Mouse (Mus musculus): ENCODE results near the gene Bax. TPM values are rescaled to one million over a fixed set of nuclear protein-coding genes. Genes with fewer than 3 reads are reported as not detected.

The Bax gene
- total and polyA plus RNA-seq, 3 experiments: 105 to 778 (median 205) TPM

- TF ChIP-seq POLR2AphosphoS5 (IDR thresholded peaks at IDR 0.05; ENCODE audit: borderline replicate concordance, low read depth, low read length) (no peak), MXI1 (IDR thresholded peaks at IDR 0.05; ENCODE audit: low read depth, low read length) (no peak), SMC3 (IDR thresholded peaks at IDR 0.05; ENCODE audit: low read depth, low read length) (no peak), MAFK (IDR thresholded peaks at IDR 0.05; ENCODE audit: borderline replicate concordance, low read depth, low read length) (no peak), JUND (IDR thresholded peaks at IDR 0.05; ENCODE audit: low read depth, low read length) (no peak), TCF12 (IDR thresholded peaks at IDR 0.05; ENCODE audit: low read depth, low read length) (peak; percentile 89), EP300 (IDR thresholded peaks at IDR 0.05; ENCODE audit: low read depth in 1 of 2, low read length in 2 of 2) (peak; percentile 64 to 78), SIN3A (IDR thresholded peaks at IDR 0.05; ENCODE audit: low read length) (no peak), ZMIZ1 (IDR thresholded peaks at IDR 0.05; ENCODE audit: low read depth, low read length) (no peak), TAL1 (IDR thresholded peaks at IDR 0.05; ENCODE audit: low read length) (peak; percentile 86), NRF1 (IDR thresholded peaks at IDR 0.05; ENCODE audit: insufficient read depth, low read depth, low read length, poor library complexity, severe bottlenecking) (no peak)
Observed at GRCm38 (mm10) chr7:45489578-45489977, 22.9 kb upstream of the Bax start (continued).

- peaks cover 0 to 25% of the 10 kb centered on the region in 2 experiments; a peak in 2 of 4 replicates for H3K36me3 ChIP-seq (ENCODE audit: control insufficient read depth in 1 of 2, insufficient read depth in 2 of 2, low read length in 2 of 2)
- DNase-seq (ENCODE audit: low read depth, low spot score): no peak
- H3K9me3 ChIP-seq (replicated peaks; ENCODE audit: insufficient read depth, low read length): no peaks in the 10 kb centered on the region
- no peak within 1 kb of the TSS for H3K4me3 ChIP-seq (ENCODE audit: control insufficient read depth in 1 of 2, insufficient read depth in 1 of 2, low read depth in 2 of 2, low read length in 2 of 2)
- TF ChIP-seq UBTF (IDR thresholded peaks at IDR 0.05; ENCODE audit: borderline replicate concordance, insufficient read depth, low read depth, low read length) (no peak), BHLHE40 (IDR thresholded peaks at IDR 0.05; ENCODE audit: borderline replicate concordance, low read depth, low read length) (no peak), CTCF (IDR thresholded peaks at IDR 0.05 in 2 of 3, conservative IDR thresholded peaks at IDR 0.05 in 1 of 3; ENCODE audit: control insufficient read depth in 1 of 3, insufficient read depth in 1 of 3, low read depth in 2 of 3, low read length in 3 of 3, poor library complexity in 1 of 3, severe bottlenecking in 1 of 3) (no peak), GATA1 (IDR thresholded peaks at IDR 0.05; ENCODE audit: low read depth, low read length) (no peak), TBP (IDR thresholded peaks at IDR 0.05; ENCODE audit: low read depth, low read length) (no peak), EP300 (IDR thresholded peaks at IDR 0.05; ENCODE audit: low read depth in 1 of 2, low read length in 2 of 2) (no peak), NRF1 (IDR thresholded peaks at IDR 0.05; ENCODE audit: insufficient read depth, low read depth, low read length, poor library complexity, severe bottlenecking) (no peak), MYC (IDR thresholded peaks at IDR 0.05; ENCODE audit: low read depth, low read length) (no peak), ZMIZ1 (IDR thresholded peaks at IDR 0.05; ENCODE audit: low read depth, low read length) (no peak), GABPA (IDR thresholded peaks at IDR 0.05; ENCODE audit: low read depth, low read length) (no peak), ETS1 (IDR thresholded peaks at IDR 0.05; ENCODE audit: low read depth, low read length) (no peak), MAZ (IDR thresholded peaks at IDR 0.05; ENCODE audit: low read depth, low read length) (no peak), SIN3A (IDR thresholded peaks at IDR 0.05; ENCODE audit: low read length) (no peak)
- no peak within 1 kb of the TSS for H3K9ac ChIP-seq (ENCODE audit: control insufficient read depth, low read depth, low read length, poor library complexity, severe bottlenecking)
- H3K79me2 ChIP-seq (ENCODE audit: control insufficient read depth, insufficient read depth, low read length, poor library complexity): no peaks in the 10 kb centered on the region
- H3K27me3 ChIP-seq (ENCODE audit: control insufficient read depth in 1 of 2, insufficient read depth in 2 of 2, low read length in 2 of 2): no peaks in the 10 kb centered on the region
- H3K4me1 ChIP-seq (ENCODE audit: control insufficient read depth in 1 of 2, insufficient read depth in 2 of 2, low read length in 2 of 2): peaks cover 8 to 31% of the 10 kb centered on the region in 2 experiments
- no peak within 1 kb of the TSS for H3K27ac ChIP-seq (ENCODE audit: control insufficient read depth, low read depth, low read length)
Observed at GRCm38 (mm10) chr7:45488293-45489204, 21.9 kb upstream of the Bax start, which contains the start of gene Dhdh. Dhdh (minus strand) TSS chr7:45488805.
